Mouse (Mus musculus): ENCODE data around the gene Padi6. TPM values are rescaled to one million over a fixed set of nuclear protein-coding genes. Genes with fewer than 3 reads are reported as not detected.
A peak's percentile ranks its signal among the peaks of the same experiment; 100 is the strongest.

Padi6 gene
- total and polyA plus RNA-seq, 2 experiments from 2014 or later: 0.11 to 0.58 TPM

- WGBS: 89% methylated on average over 3 of the region's 3 CpGs
- no peaks in the 10 kb centered on the region for H3K4me1 ChIP-seq (ENCODE audit: insufficient read depth, low read length)
- no peaks in the 10 kb centered on the region for H3K9me3 ChIP-seq (ENCODE audit: low read length)
- TF ChIP-seq CTCF (IDR thresholded peaks at IDR 0.05; ENCODE audit: low read depth): no peak
- ATAC-seq (no peak), DNase-seq (ENCODE audit: low spot score) (no peak)
- H3K27ac ChIP-seq: no peak overlapping the region
- no peaks in the 10 kb centered on the region for H3K36me3 ChIP-seq (ENCODE audit: insufficient read depth, low read length)
- H3K27me3 ChIP-seq (ENCODE audit: insufficient read depth, low read length): no peaks in the 10 kb centered on the region
- no peak overlapping the region for H3K9ac ChIP-seq (replicated peaks; ENCODE audit: low read length)
- no peak overlapping the region for H3K4me2 ChIP-seq (ENCODE audit: low read depth, low read length)
- no peak overlapping the region for H3K4me3 ChIP-seq (ENCODE audit: low read length)
Measured at GRCm38 (mm10) chr4:140755811-140756210, 13.4 kb upstream of the Padi6 start.

- no peak for DNase-seq (ENCODE audit: low spot score)
- Histone ChIP-seq H3K4me2 (ENCODE audit: low read depth, low read length) (no peak overlapping the region), H3K27me3 (ENCODE audit: insufficient read depth, low read length) (no peaks in the 10 kb centered on the region), H3K27ac (no peak overlapping the region), H3K4me3 (ENCODE audit: low read length) (no peak overlapping the region), H3K9ac (replicated peaks; ENCODE audit: low read length) (no peak overlapping the region), H3K36me3 (ENCODE audit: insufficient read depth, low read length) (no peaks in the 10 kb centered on the region), H3K9me3 (ENCODE audit: low read length) (no peaks in the 10 kb centered on the region), H3K4me1 (ENCODE audit: insufficient read depth, low read length) (no peaks in the 10 kb centered on the region; the same call in 1 of the 2 replicates)
- 66% methylated on average over 7 of the region's 7 CpGs for WGBS
- no peak for TF ChIP-seq CTCF (IDR thresholded peaks at IDR 0.05; ENCODE audit: low read depth)
- no peak for ATAC-seq
Measured at GRCm38 (mm10) chr4:140753366-140753765, 10.9 kb upstream of the Padi6 start.

GRCm38 (mm10) chr4:140750328-140750727 is 7.9 kb upstream of the Padi6 start:
- 0 out of 2 replicates have a peak, but pooled peaks have one; percentile 21 for ATAC-seq
- H3K4me2 ChIP-seq (ENCODE audit: low read depth, low read length): 0 out of 2 replicates have a peak overlapping the region, but pooled peaks have one; percentile 10
- TF ChIP-seq CTCF (IDR thresholded peaks at IDR 0.05; ENCODE audit: low read depth): peak; percentile 24; the same call in 1 of the 2 replicates
- peak; percentile 13 for DNase-seq (ENCODE audit: low spot score)
- H3K27ac ChIP-seq: no peak overlapping the region
- H3K36me3 ChIP-seq (ENCODE audit: insufficient read depth, low read length): no peaks in the 10 kb centered on the region
- H3K9me3 ChIP-seq (ENCODE audit: low read length): no peaks in the 10 kb centered on the region
- H3K4me1 ChIP-seq (ENCODE audit: insufficient read depth, low read length): no peaks in the 10 kb centered on the region; the same call in 1 of the 2 replicates
- no peak overlapping the region for H3K4me3 ChIP-seq (ENCODE audit: low read length)
- no peak overlapping the region for H3K9ac ChIP-seq (replicated peaks; ENCODE audit: low read length)
- WGBS: 14% methylated on average over 18 of the region's 19 CpGs
- H3K27me3 ChIP-seq (ENCODE audit: insufficient read depth, low read length): no peaks in the 10 kb centered on the region

- no peak overlapping the region for H3K27ac ChIP-seq
- H3K36me3 ChIP-seq (ENCODE audit: insufficient read depth, low read length): no peaks in the 10 kb centered on the region
- no peak overlapping the region for H3K4me2 ChIP-seq (ENCODE audit: low read depth, low read length)
- H3K9ac ChIP-seq (replicated peaks; ENCODE audit: low read length): no peak overlapping the region
- WGBS: 32% methylated on average over 12 of the region's 12 CpGs
- no peak for TF ChIP-seq CTCF (IDR thresholded peaks at IDR 0.05; ENCODE audit: low read depth)
- H3K4me1 ChIP-seq (ENCODE audit: insufficient read depth, low read length): no peaks in the 10 kb centered on the region; the same call in 1 of the 2 replicates
- no peak overlapping the region for H3K4me3 ChIP-seq (ENCODE audit: low read length)
- ATAC-seq (peak; percentile 35; the same call in 1 of the 2 replicates), DNase-seq (ENCODE audit: low spot score) (no peak)
- H3K9me3 ChIP-seq (ENCODE audit: low read length): no peaks in the 10 kb centered on the region
- no peaks in the 10 kb centered on the region for H3K27me3 ChIP-seq (ENCODE audit: insufficient read depth, low read length)
Measured at GRCm38 (mm10) chr4:140747978-140748377, 5.5 kb upstream of the Padi6 start.

DNA sequence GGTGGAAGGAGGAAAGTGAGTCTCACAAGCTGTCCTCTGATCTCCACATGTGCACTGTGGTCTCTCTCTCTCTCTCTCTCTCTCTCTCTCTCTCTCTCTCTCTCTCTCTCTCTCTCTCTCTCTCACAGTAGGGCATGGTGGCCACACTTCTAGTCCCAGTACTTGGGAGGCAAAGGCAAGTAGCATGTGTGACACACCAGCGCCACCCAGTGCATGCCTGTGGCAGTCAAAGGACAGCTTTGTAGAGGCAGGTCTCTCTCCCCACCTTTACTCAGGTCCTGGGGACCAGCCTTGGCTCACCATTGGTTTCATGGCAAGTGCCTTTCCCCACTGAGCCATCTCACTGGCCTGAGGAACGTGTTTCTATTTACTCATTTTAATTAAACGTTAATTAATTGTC is 2.2 kb upstream of the Padi6 start:
- Histone ChIP-seq H3K36me3 (ENCODE audit: insufficient read depth, low read length) (no peaks in the 10 kb centered on the region), H3K4me1 (ENCODE audit: insufficient read depth, low read length) (no peaks in the 10 kb centered on the region), H3K9me3 (ENCODE audit: low read length) (no peaks in the 10 kb centered on the region), H3K9ac (replicated peaks; ENCODE audit: low read length) (no peak overlapping the region), H3K27me3 (ENCODE audit: insufficient read depth, low read length) (no peaks in the 10 kb centered on the region), H3K4me3 (ENCODE audit: low read length) (no peak overlapping the region), H3K4me2 (ENCODE audit: low read depth, low read length) (no peak overlapping the region), H3K27ac (no peak overlapping the region)
- TF ChIP-seq CTCF (IDR thresholded peaks at IDR 0.05; ENCODE audit: low read depth): peak; percentile 72
- ATAC-seq: peak; percentile 37; the same call in 1 of the 2 replicates
- 18% methylated on average over 3 of the region's 3 CpGs for WGBS
- peak; percentile 55 for DNase-seq (ENCODE audit: low spot score)

DNA sequence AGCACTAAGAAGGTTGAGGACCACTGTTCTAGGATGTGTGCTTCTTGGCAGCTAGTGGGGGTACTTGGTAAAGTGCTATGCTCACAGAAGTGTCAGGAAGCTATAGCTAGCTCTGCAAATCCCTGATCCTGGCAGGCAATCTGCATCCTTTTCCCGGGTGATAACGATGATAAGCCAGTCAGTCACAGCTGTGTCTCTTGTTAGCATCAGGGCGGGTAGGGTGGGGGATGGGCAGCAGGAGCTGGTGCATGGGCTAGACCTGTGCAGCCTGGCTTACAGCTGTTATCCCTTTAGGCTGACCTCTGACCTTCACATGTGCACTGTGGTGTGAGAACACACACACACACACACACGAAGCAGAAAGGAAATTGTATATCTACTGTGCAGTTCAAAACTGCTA is 643 bp upstream of the Padi6 start:
- Histone ChIP-seq H3K9me3 (ENCODE audit: low read length) (no peaks in the 10 kb centered on the region), H3K4me3 (ENCODE audit: low read length) (no peak overlapping the region), H3K27ac (no peak overlapping the region), H3K4me2 (ENCODE audit: low read depth, low read length) (no peak overlapping the region), H3K27me3 (ENCODE audit: insufficient read depth, low read length) (no peaks in the 10 kb centered on the region), H3K36me3 (ENCODE audit: insufficient read depth, low read length) (no peaks in the 10 kb centered on the region), H3K9ac (replicated peaks; ENCODE audit: low read length) (no peak overlapping the region), H3K4me1 (ENCODE audit: insufficient read depth, low read length) (no peaks in the 10 kb centered on the region)
- 39% methylated on average over 4 of the region's 4 CpGs for WGBS
- DNase-seq (ENCODE audit: low spot score) (no peak), ATAC-seq (no peak)
- no peak for TF ChIP-seq CTCF (IDR thresholded peaks at IDR 0.05; ENCODE audit: low read depth)

DNA sequence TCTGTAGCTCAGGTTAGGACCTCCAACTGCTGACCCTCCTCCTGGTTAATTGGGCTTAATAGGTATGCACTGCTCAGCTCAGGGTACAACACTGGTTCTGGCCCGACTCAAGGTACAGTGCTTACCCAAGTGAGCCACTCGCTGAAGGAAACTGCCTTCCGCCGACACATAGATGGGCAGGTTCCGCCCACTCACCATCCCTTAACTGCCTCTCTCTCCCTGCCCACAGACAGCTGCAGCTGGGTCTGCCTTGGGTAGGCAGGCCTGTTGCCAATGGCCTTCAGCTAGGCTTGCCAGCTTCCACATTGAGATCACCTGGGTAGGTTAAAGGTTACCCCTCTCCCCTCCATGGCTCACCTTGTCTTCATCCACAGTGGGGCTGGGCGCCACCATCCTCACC is 1.0 kb downstream of the Padi6 start:
- 84% methylated on average over 6 of the region's 6 CpGs for WGBS
- no peaks in the 10 kb centered on the region for H3K36me3 ChIP-seq (ENCODE audit: insufficient read depth, low read length)
- H3K27ac ChIP-seq: no peak overlapping the region
- H3K4me2 ChIP-seq (ENCODE audit: low read depth, low read length): no peak overlapping the region
- no peaks in the 10 kb centered on the region for H3K9me3 ChIP-seq (ENCODE audit: low read length)
- no peak overlapping the region for H3K9ac ChIP-seq (replicated peaks; ENCODE audit: low read length)
- ATAC-seq: no peak
- no peak overlapping the region for H3K4me3 ChIP-seq (ENCODE audit: low read length)
- H3K27me3 ChIP-seq (ENCODE audit: insufficient read depth, low read length): no peaks in the 10 kb centered on the region
- H3K4me1 ChIP-seq (ENCODE audit: insufficient read depth, low read length): no peaks in the 10 kb centered on the region
- TF ChIP-seq CTCF (IDR thresholded peaks at IDR 0.05; ENCODE audit: low read depth): no peak
- no peak for DNase-seq (ENCODE audit: low spot score)
